Mouse (Mus musculus) stomach, postnatal 0 days (tissue): Measurements from ENCODE around the gene Uba52. TPM values are rescaled to one million over a fixed set of nuclear protein-coding genes. Genes with fewer than 3 reads are reported as not detected.

Source experiments
- ATAC-seq: fragments of 200-750 bp; cut with Nextera tagmentation; 2 replicates; pipeline ENCODE4 v1.8.0; 2017; ENCODE audit not compliant: low FRiP score, low TSS enrichment
- DNase-seq: peaks from one replicate; pipeline ENCODE4 v3.0.0-alpha.2; 2016; ENCODE audit warnings: low spot score
- H3K27ac ChIP-seq: fragments of 300-500 bp; sonication (generic); replicated peaks from 2 replicates; pipeline ENCODE4 v1.5.1; 2014; ENCODE audit warnings: mild to moderate bottlenecking, control low read depth
- H3K27me3 ChIP-seq: fragments of 300-500 bp; sonication (generic); 2 replicates; pipeline ENCODE4 v1.6.1; 2014; ENCODE audit warnings: low read length; ENCODE audit not compliant: control insufficient read depth, insufficient read depth
- H3K36me3 ChIP-seq: fragments of 300-500 bp; sonication (generic); 2 replicates; pipeline ENCODE4 v1.6.1; 2014; ENCODE audit warnings: low read length, mixed read lengths; ENCODE audit not compliant: control insufficient read depth, insufficient read depth
- H3K4me1 ChIP-seq: fragments of 300-500 bp; sonication (generic); replicated peaks from 2 replicates; pipeline ENCODE4 v1.6.1; 2014; ENCODE audit warnings: antibody characterized with exemption; ENCODE audit not compliant: control insufficient read depth, insufficient read depth
- H3K4me2 ChIP-seq: fragments of 300-500 bp; sonication (generic); replicated peaks from 2 replicates; pipeline ENCODE4 v1.6.1; 2014; ENCODE audit warnings: low read depth, mild to moderate bottlenecking, control low read depth, moderate library complexity
- H3K4me3 ChIP-seq: fragments of 300-500 bp; sonication (generic); 2 replicates; pipeline ENCODE4 v1.5.1; 2014; ENCODE audit warnings: low read depth, low read length, control low read depth
- H3K9ac ChIP-seq: fragments of 300-500 bp; sonication (generic); 2 replicates; pipeline ENCODE4 v1.6.1; 2014; ENCODE audit warnings: mild to moderate bottlenecking, low read length, control low read depth, mixed read lengths
- H3K9me3 ChIP-seq: fragments of 300-500 bp; sonication (generic); 2 replicates; pipeline ENCODE4 v1.6.1; 2016; ENCODE audit warnings: low read length; ENCODE audit not compliant: control insufficient read depth
- CTCF ChIP-seq: IDR thresholded peaks from 2 replicates; pipeline ENCODE4 v1.5.1; 2016; ENCODE audit warnings: antibody characterized with exemption, low read depth, mild to moderate bottlenecking, moderate library complexity
- EP300 ChIP-seq: optimal IDR thresholded peaks from 2 replicates; pipeline ENCODE3; 2016; ENCODE audit warnings: antibody characterized with exemption
- WGBS: fragments of 180-500 bp; shearing (Covaris S2); extraction: QIAGEN DNeasy Blood & Tissue Kit; methylation state at CpG from one replicate; pipeline ENCODE4 v1.1.7; 2014; 5-methylcytosine and 5-hydroxymethylcytosine counted together
- polyA plus RNA-seq: library from polyadenylated mRNA; unstranded; fragments of >200 nt; fragmentation: Nextera tagmentation; extraction: Ambion mirVana; gene quantifications from 2 replicates; pipeline ENCODE4 v1.2.1, GENCODE M21; 2015

Uba52 gene
- polyA plus RNA-seq, 1 experiment from 2014 or later = 966 TPM

DNA sequence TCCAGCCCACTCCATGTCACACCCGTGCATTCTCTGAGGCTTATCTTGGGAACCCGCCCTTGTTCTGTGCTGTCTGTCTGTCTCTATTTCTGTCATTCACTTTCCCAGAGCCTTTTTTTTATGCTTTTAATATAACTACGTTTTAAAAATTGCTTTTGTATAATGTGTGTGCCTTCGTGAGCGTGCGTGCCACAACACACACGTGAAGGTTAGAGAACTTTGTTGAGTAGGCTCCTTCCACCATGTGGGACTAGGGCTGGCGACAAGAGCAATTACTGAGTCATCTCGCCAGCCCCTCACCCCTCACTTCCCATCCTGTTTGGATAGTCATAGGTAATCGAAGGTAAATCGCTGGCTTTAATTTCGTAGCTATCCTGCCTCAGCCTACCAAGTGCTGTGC lies 8.1 kb downstream of the Uba52 start:
- Histone ChIP-seq H3K27me3 (peaks cover 4% of the 10 kb centered on the region; the same call in 1 of the 2 replicates), H3K9ac (no peak overlapping the region), H3K9me3 (no peaks in the 10 kb centered on the region), H3K27ac (no peak overlapping the region), H3K4me1 (peaks cover 3% of the 10 kb centered on the region), H3K4me3 (no peak overlapping the region), H3K4me2 (no peak overlapping the region), H3K36me3 (peaks cover 5% of the 10 kb centered on the region; the same call in 1 of the 2 replicates)
- TF ChIP-seq CTCF = no peak
- no peak for TF ChIP-seq EP300
- DNase-seq = no peak
- no peak for ATAC-seq
- 48% methylated on average over 12 of the region's 12 CpGs for WGBS

GRCm38 (mm10) chr8:70501820-70502529 lies 8.6 kb downstream of the Uba52 start:
- Histone ChIP-seq H3K4me2 (no peak overlapping the region), H3K9me3 (no peaks in the 10 kb centered on the region), H3K27me3 (peaks cover 4% of the 10 kb centered on the region; the same call in 1 of the 2 replicates), H3K9ac (0 out of 2 replicates have a peak overlapping the region, but pooled peaks have one; percentile 23), H3K36me3 (peaks cover 2% of the 10 kb centered on the region; the same call in 1 of the 2 replicates), H3K27ac (no peak overlapping the region), H3K4me3 (no peak overlapping the region), H3K4me1 (peaks cover 3% of the 10 kb centered on the region)
- ATAC-seq = no peak
- DNase-seq = peak; percentile 56
- no peak for TF ChIP-seq EP300
- TF ChIP-seq CTCF = no peak
- 18% methylated on average over 23 of the region's 23 CpGs for WGBS

- TF ChIP-seq EP300 = no peak
- TF ChIP-seq CTCF = no peak
- peak; percentile 7; the same call in 1 of the 2 replicates for ATAC-seq
- Histone ChIP-seq H3K9ac (no peak overlapping the region), H3K4me2 (peak overlapping the region; percentile 8; the same call in 1 of the 2 replicates), H3K27ac (no peak overlapping the region), H3K9me3 (no peaks in the 10 kb centered on the region), H3K4me3 (peak overlapping the region; percentile 2; the same call in 1 of the 2 replicates), H3K4me1 (peaks cover 1% of the 10 kb centered on the region), H3K36me3 (no peaks in the 10 kb centered on the region), H3K27me3 (peaks cover 8% of the 10 kb centered on the region; the same call in 1 of the 2 replicates)
- peak; percentile 74 for DNase-seq
- 14% methylated on average over 39 of the region's 39 CpGs for WGBS
Observed at GRCm38 (mm10) chr8:70500386-70501301, 10.0 kb downstream of the Uba52 start.

DNA sequence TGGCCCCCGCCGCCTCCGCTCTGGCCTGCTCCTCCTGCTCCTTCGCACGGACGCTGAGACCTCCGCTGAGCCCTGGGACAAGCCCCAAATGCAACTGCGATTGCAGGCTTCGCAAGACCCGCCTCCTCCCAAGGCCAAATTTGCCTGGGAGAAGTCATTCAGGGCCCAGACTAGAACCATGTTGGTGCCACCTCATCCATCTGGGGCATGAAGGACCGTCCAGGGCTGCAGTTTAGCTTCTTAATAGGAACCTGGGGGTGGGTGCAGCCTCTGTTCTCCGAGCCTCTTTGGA lies 14.9 kb downstream of the Uba52 start:
- H3K4me3 ChIP-seq = no peak overlapping the region
- H3K27ac ChIP-seq = no peak overlapping the region
- H3K9ac ChIP-seq = no peak overlapping the region
- DNase-seq (no peak), ATAC-seq (no peak)
- WGBS = 33% methylated on average over 12 of the region's 12 CpGs
- TF ChIP-seq EP300 = no peak
- TF ChIP-seq CTCF = no peak
- H3K4me1 ChIP-seq = no peaks in the 10 kb centered on the region
- no peaks in the 10 kb centered on the region for H3K36me3 ChIP-seq
- H3K4me2 ChIP-seq = no peak overlapping the region
- no peaks in the 10 kb centered on the region for H3K9me3 ChIP-seq
- peaks cover 40% of the 10 kb centered on the region for H3K27me3 ChIP-seq

DNA sequence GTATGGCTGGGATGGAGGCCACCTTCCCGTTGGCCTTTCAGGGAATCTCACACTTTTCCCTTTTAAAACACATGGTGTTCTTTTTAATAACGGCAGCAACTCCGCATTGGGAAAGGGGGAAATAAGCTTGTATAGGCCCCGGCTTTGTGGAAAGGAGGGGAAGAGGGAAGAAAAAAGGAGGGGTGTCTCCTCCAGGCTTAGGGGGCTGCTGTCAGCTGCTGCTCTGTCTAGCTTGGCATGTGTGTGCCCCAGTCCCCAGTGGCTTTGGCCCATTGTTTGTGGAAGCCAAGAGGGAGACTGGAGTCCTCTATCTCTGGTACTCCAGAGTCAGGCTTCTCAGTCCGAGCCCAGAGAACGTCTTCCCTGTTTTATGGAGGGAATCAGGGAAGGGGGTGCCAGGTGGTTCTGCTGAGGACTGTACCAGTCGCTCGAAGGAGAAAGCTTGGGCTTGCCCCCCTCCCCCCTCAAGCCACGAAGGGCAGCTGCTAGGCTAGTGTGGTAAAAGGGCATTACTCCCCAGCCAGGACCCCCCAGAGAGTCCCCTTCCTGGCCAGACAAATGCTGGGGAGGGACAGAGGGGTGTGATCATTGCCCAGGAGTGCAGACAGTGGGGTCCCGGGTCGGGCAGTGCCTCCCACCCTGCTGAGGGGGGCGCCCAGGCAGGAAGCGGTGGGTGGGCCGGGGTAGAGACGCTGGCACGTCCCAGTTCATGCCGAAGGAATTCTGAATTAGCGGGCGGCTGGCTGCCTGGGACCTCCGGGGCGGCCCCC lies 15.4 kb downstream of the Uba52 start:
- no peaks in the 10 kb centered on the region for H3K36me3 ChIP-seq
- WGBS = 18% methylated on average over 21 of the region's 21 CpGs
- H3K27ac ChIP-seq = no peak overlapping the region
- no peak for TF ChIP-seq CTCF
- TF ChIP-seq EP300 = no peak
- DNase-seq (no peak), ATAC-seq (no peak)
- H3K9ac ChIP-seq = no peak overlapping the region
- peaks cover 40% of the 10 kb centered on the region for H3K27me3 ChIP-seq
- no peaks in the 10 kb centered on the region for H3K9me3 ChIP-seq
- H3K4me2 ChIP-seq = no peak overlapping the region
- no peak overlapping the region for H3K4me3 ChIP-seq
- no peaks in the 10 kb centered on the region for H3K4me1 ChIP-seq
